Mouse (Mus musculus): ENCODE results near the gene Xlr3c. TPM values are rescaled to one million over a fixed set of nuclear protein-coding genes. Genes with fewer than 3 reads are reported as not detected.
"Not testable (repeated sequence)": the region's sequence is repeated elsewhere in the genome, so short reads cannot be mapped to it uniquely, and the experiment has no call there.

The Xlr3c gene
- polyA plus RNA-seq, 2 experiments: 0.12 to 0.38 TPM

- H3K9ac ChIP-seq (ENCODE audit: low read depth, low read length, severe bottlenecking): peak overlapping the region; percentile 66; the same call in 1 of the 2 replicates
- DNase-seq (ENCODE audit: low spot score): no peak
- ATAC-seq (ENCODE audit: low FRiP score, low read depth): no peak
- H3K4me1 ChIP-seq (ENCODE audit: control insufficient read depth, insufficient read depth, low read length): no peaks in the 10 kb centered on the region
- peak overlapping the region; percentile 75 for H3K4me2 ChIP-seq (replicated peaks; ENCODE audit: low read depth, low read length, severe bottlenecking)
- peak overlapping the region; percentile 56 for H3K4me3 ChIP-seq (replicated peaks; ENCODE audit: low read length)
- no peaks in the 10 kb centered on the region for H3K9me3 ChIP-seq (ENCODE audit: control insufficient read depth, low read length)
- WGBS: 48% methylated on average over 3 of the region's 3 CpGs
- H3K27ac ChIP-seq (replicated peaks; ENCODE audit: low read depth, low read length): no peak overlapping the region
- TF ChIP-seq POLR2A (IDR thresholded peaks at IDR 0.05; ENCODE audit: borderline replicate concordance, extremely low read depth, insufficient read depth, insufficient read length): no peak
- H3K27me3 ChIP-seq (ENCODE audit: control insufficient read depth, insufficient read depth, low read length): peaks cover 4% of the 10 kb centered on the region; the same call in 1 of the 2 replicates
- H3K36me3 ChIP-seq (ENCODE audit: control insufficient read depth, insufficient read depth, low read length): no peaks in the 10 kb centered on the region
These were observed 35.9 kb downstream of the Xlr3c start for GRCm38 (mm10) chrX:73229288-73229687.

GRCm38 (mm10) chrX:73228606-73229214 lies 36.5 kb downstream of the Xlr3c start:
- peak overlapping the region; percentile 75 for H3K4me2 ChIP-seq (replicated peaks; ENCODE audit: low read depth, low read length, severe bottlenecking)
- no peaks in the 10 kb centered on the region for H3K9me3 ChIP-seq (ENCODE audit: control insufficient read depth, low read length)
- ATAC-seq (ENCODE audit: low FRiP score, low read depth) (peak; percentile 48), DNase-seq (ENCODE audit: low spot score) (peak; percentile 13)
- peak overlapping the region; percentile 66 for H3K9ac ChIP-seq (ENCODE audit: low read depth, low read length, severe bottlenecking)
- 17% methylated on average over 10 of the region's 51 CpGs for WGBS
- peak overlapping the region; percentile 73 for H3K27ac ChIP-seq (replicated peaks; ENCODE audit: low read depth, low read length)
- no peak for TF ChIP-seq POLR2A (IDR thresholded peaks at IDR 0.05; ENCODE audit: borderline replicate concordance, extremely low read depth, insufficient read depth, insufficient read length)
- H3K27me3 ChIP-seq (ENCODE audit: control insufficient read depth, insufficient read depth, low read length): peaks cover 4% of the 10 kb centered on the region; the same call in 1 of the 2 replicates
- H3K4me1 ChIP-seq (ENCODE audit: control insufficient read depth, insufficient read depth, low read length): no peaks in the 10 kb centered on the region
- H3K36me3 ChIP-seq (ENCODE audit: control insufficient read depth, insufficient read depth, low read length): no peaks in the 10 kb centered on the region
- H3K4me3 ChIP-seq (replicated peaks; ENCODE audit: low read length): peak overlapping the region; percentile 56

- Histone ChIP-seq H3K4me1 (ENCODE audit: control insufficient read depth, insufficient read depth, low read length) (no peaks in the 10 kb centered on the region), H3K4me2 (replicated peaks; ENCODE audit: low read depth, low read length, severe bottlenecking) (peak within 1 kb of the TSS; percentile 75), H3K9ac (ENCODE audit: low read depth, low read length, severe bottlenecking) (peak within 1 kb of the TSS; percentile 66), H3K27ac (replicated peaks; ENCODE audit: low read depth, low read length) (peak within 1 kb of the TSS; percentile 73), H3K36me3 (ENCODE audit: control insufficient read depth, insufficient read depth, low read length) (no peaks in the 10 kb centered on the region), H3K9me3 (ENCODE audit: control insufficient read depth, low read length) (no peaks in the 10 kb centered on the region), H3K27me3 (ENCODE audit: control insufficient read depth, insufficient read depth, low read length) (peaks cover 4% of the 10 kb centered on the region; the same call in 1 of the 2 replicates), H3K4me3 (replicated peaks; ENCODE audit: low read length) (peak within 1 kb of the TSS; percentile 56)
- DNase-seq (ENCODE audit: low spot score): peak; percentile 66
- peak; percentile 53; the same call in 1 of the 2 replicates for TF ChIP-seq POLR2A (IDR thresholded peaks at IDR 0.05; ENCODE audit: borderline replicate concordance, extremely low read depth, insufficient read depth, insufficient read length)
- WGBS: 16% methylated on average over 25 of the region's 39 CpGs
- peak; percentile 94 for ATAC-seq (ENCODE audit: low FRiP score, low read depth)
These were observed 37.1 kb downstream of the Xlr3c start, which contains the start of gene F8a for GRCm38 (mm10) chrX:73227914-73228605. Gene F8a, plus strand, starts transcription at chrX:73228291.

GRCm38 (mm10) chrX:73225365-73225764 lies 39.8 kb downstream of the Xlr3c start:
- no peak overlapping the region for H3K4me3 ChIP-seq (replicated peaks; ENCODE audit: low read length)
- H3K27me3 ChIP-seq (ENCODE audit: control insufficient read depth, insufficient read depth, low read length): peaks cover 4% of the 10 kb centered on the region; the same call in 1 of the 2 replicates
- no peak for TF ChIP-seq POLR2A (IDR thresholded peaks at IDR 0.05; ENCODE audit: borderline replicate concordance, extremely low read depth, insufficient read depth, insufficient read length)
- ATAC-seq (ENCODE audit: low FRiP score, low read depth) (no peak), DNase-seq (ENCODE audit: low spot score) (no peak)
- H3K27ac ChIP-seq (replicated peaks; ENCODE audit: low read depth, low read length): no peak overlapping the region
- H3K36me3 ChIP-seq (ENCODE audit: control insufficient read depth, insufficient read depth, low read length): no peaks in the 10 kb centered on the region
- H3K4me1 ChIP-seq (ENCODE audit: control insufficient read depth, insufficient read depth, low read length): no peaks in the 10 kb centered on the region
- WGBS: 52% methylated on average over 1 of the region's 1 CpGs
- no peak overlapping the region for H3K4me2 ChIP-seq (replicated peaks; ENCODE audit: low read depth, low read length, severe bottlenecking)
- H3K9ac ChIP-seq (ENCODE audit: low read depth, low read length, severe bottlenecking): no peak overlapping the region
- no peaks in the 10 kb centered on the region for H3K9me3 ChIP-seq (ENCODE audit: control insufficient read depth, low read length)

- not testable (repeated sequence) for H3K9ac ChIP-seq (ENCODE audit: low read depth, low read length, severe bottlenecking); H3K27ac ChIP-seq (replicated peaks; ENCODE audit: low read depth, low read length); H3K4me2 ChIP-seq (replicated peaks; ENCODE audit: low read depth, low read length, severe bottlenecking); DNase-seq (ENCODE audit: low spot score); H3K36me3 ChIP-seq (ENCODE audit: control insufficient read depth, insufficient read depth, low read length); H3K9me3 ChIP-seq (ENCODE audit: control insufficient read depth, low read length); ATAC-seq (ENCODE audit: low FRiP score, low read depth); H3K4me3 ChIP-seq (replicated peaks; ENCODE audit: low read length); H3K27me3 ChIP-seq (ENCODE audit: control insufficient read depth, insufficient read depth, low read length); H3K4me1 ChIP-seq (ENCODE audit: control insufficient read depth, insufficient read depth, low read length)
- 74% methylated on average over 10 of the region's 19 CpGs for WGBS
These were observed 51.2 kb downstream of the Xlr3c start, which contains the start of gene Xlr4b for GRCm38 (mm10) chrX:73213819-73214564. Gene Xlr4b, plus strand, starts transcription at chrX:73214333.

Other genes with a start within 250 kb of the Xlr3c start
- gene Pnma5, start 228.3 kb downstream of the Xlr3c start, polyA plus RNA-seq (2012; rRNA removed): 0.06 TPM in 1 of 2 replicates, not detected in the other
- gene Pnma5, start 228.3 kb downstream of the Xlr3c start, polyA plus RNA-seq (2014; fragmentation: Nextera tagmentation; extraction: Ambion mirVana): 0.11 and 0.23 TPM in 2 replicates
- 0.90 and 1.1 TPM in 2 replicates for gene Pnma3, start 200.6 kb downstream of the Xlr3c start, polyA plus RNA-seq (2012; rRNA removed)
- gene Pnma3, start 200.6 kb downstream of the Xlr3c start, polyA plus RNA-seq (2014; fragmentation: Nextera tagmentation; extraction: Ambion mirVana): 0.10 and 0.17 TPM in 2 replicates
- gene Xlr4a, start 182.9 kb downstream of the Xlr3c start, polyA plus RNA-seq (2012; rRNA removed): 0.13 and 1.3 TPM in 2 replicates
- 1.1 TPM in 1 of 2 replicates, not detected in the other for gene Xlr4a, start 182.9 kb downstream of the Xlr3c start, polyA plus RNA-seq (2014; fragmentation: Nextera tagmentation; extraction: Ambion mirVana)
- gene Xlr3a, start 168.3 kb downstream of the Xlr3c start, polyA plus RNA-seq (2012; rRNA removed): 0.87 and 3.8 TPM in 2 replicates
- 1.4 and 1.6 TPM in 2 replicates for gene Xlr3a, start 168.3 kb downstream of the Xlr3c start, polyA plus RNA-seq (2014; fragmentation: Nextera tagmentation; extraction: Ambion mirVana)
- 0.06 and 0.10 TPM in 2 replicates for gene Gm14685, start 148.3 kb downstream of the Xlr3c start, polyA plus RNA-seq (2012; rRNA removed)
- 0.18 TPM in 1 of 2 replicates, not detected in the other for gene Gm14685, start 148.3 kb downstream of the Xlr3c start, polyA plus RNA-seq (2014; fragmentation: Nextera tagmentation; extraction: Ambion mirVana)
- gene Xlr5b, start 116.6 kb downstream of the Xlr3c start, polyA plus RNA-seq (2012; rRNA removed): not detected in 2 replicates
- not detected in 2 replicates for gene Xlr5b, start 116.6 kb downstream of the Xlr3c start, polyA plus RNA-seq (2014; fragmentation: Nextera tagmentation; extraction: Ambion mirVana)
- gene DXBay18, start 115.9 kb downstream of the Xlr3c start, polyA plus RNA-seq (2012; rRNA removed): 0.05 and 0.16 TPM in 2 replicates
- gene DXBay18, start 115.9 kb downstream of the Xlr3c start, polyA plus RNA-seq (2014; fragmentation: Nextera tagmentation; extraction: Ambion mirVana): 0.22 TPM in 1 of 2 replicates, not detected in the other
- gene Spin2d, start 88.4 kb downstream of the Xlr3c start, polyA plus RNA-seq (2012; rRNA removed): not detected in 2 replicates
- not detected in 2 replicates for gene Spin2d, start 88.4 kb downstream of the Xlr3c start, polyA plus RNA-seq (2014; fragmentation: Nextera tagmentation; extraction: Ambion mirVana)
- 5.9 and 17.4 TPM in 2 replicates for gene Xlr3b, start 73.2 kb downstream of the Xlr3c start, polyA plus RNA-seq (2012; rRNA removed)
- 4.6 and 10.2 TPM in 2 replicates for gene Xlr3b, start 73.2 kb downstream of the Xlr3c start, polyA plus RNA-seq (2014; fragmentation: Nextera tagmentation; extraction: Ambion mirVana)
- gene Xlr4b, start 51.1 kb downstream of the Xlr3c start, polyA plus RNA-seq (2012; rRNA removed): 0.29 and 0.98 TPM in 2 replicates
- 0.30 and 1.3 TPM in 2 replicates for gene Xlr4b, start 51.1 kb downstream of the Xlr3c start, polyA plus RNA-seq (2014; fragmentation: Nextera tagmentation; extraction: Ambion mirVana)
- gene F8a, start 37.1 kb downstream of the Xlr3c start, polyA plus RNA-seq (2012; rRNA removed): 6.9 and 10.1 TPM in 2 replicates
- 11.9 and 12.3 TPM in 2 replicates for gene F8a, start 37.1 kb downstream of the Xlr3c start, polyA plus RNA-seq (2014; fragmentation: Nextera tagmentation; extraction: Ambion mirVana)
- 0.47 TPM in 1 of 2 replicates, not detected in the other for gene Xlr4c, start 22.3 kb downstream of the Xlr3c start, polyA plus RNA-seq (2012; rRNA removed)
- gene Xlr4c, start 22.3 kb downstream of the Xlr3c start, polyA plus RNA-seq (2014; fragmentation: Nextera tagmentation; extraction: Ambion mirVana): not detected in 2 replicates
- gene Xlr5a, start 27.6 kb upstream of the Xlr3c start, polyA plus RNA-seq (2012; rRNA removed): 0.06 TPM in 1 of 2 replicates, not detected in the other
- 0.12 TPM in 1 of 2 replicates, not detected in the other for gene Xlr5a, start 27.6 kb upstream of the Xlr3c start, polyA plus RNA-seq (2014; fragmentation: Nextera tagmentation; extraction: Ambion mirVana)
- gene Xlr5c, start 27.6 kb upstream of the Xlr3c start, polyA plus RNA-seq (2012; rRNA removed): not detected in 2 replicates
- not detected in 2 replicates for gene Xlr5c, start 27.6 kb upstream of the Xlr3c start, polyA plus RNA-seq (2014; fragmentation: Nextera tagmentation; extraction: Ambion mirVana)
- gene Gm45015, start 71.5 kb upstream of the Xlr3c start, polyA plus RNA-seq (2012; rRNA removed): not detected in 2 replicates
- not detected in 2 replicates for gene Gm45015, start 71.5 kb upstream of the Xlr3c start, polyA plus RNA-seq (2014; fragmentation: Nextera tagmentation; extraction: Ambion mirVana)
- gene Zfp275, start 77.2 kb upstream of the Xlr3c start, polyA plus RNA-seq (2012; rRNA removed): 38.1 and 48.7 TPM in 2 replicates
- gene Zfp275, start 77.2 kb upstream of the Xlr3c start, polyA plus RNA-seq (2014; fragmentation: Nextera tagmentation; extraction: Ambion mirVana): 24.0 and 25.7 TPM in 2 replicates
- gene Gm18336, start 133.3 kb upstream of the Xlr3c start, polyA plus RNA-seq (2012; rRNA removed): not detected in 2 replicates
- not detected in 2 replicates for gene Gm18336, start 133.3 kb upstream of the Xlr3c start, polyA plus RNA-seq (2014; fragmentation: Nextera tagmentation; extraction: Ambion mirVana)
- gene Zfp92, start 145.7 kb upstream of the Xlr3c start, polyA plus RNA-seq (2012; rRNA removed): 0.35 and 0.49 TPM in 2 replicates
- gene Zfp92, start 145.7 kb upstream of the Xlr3c start, polyA plus RNA-seq (2014; fragmentation: Nextera tagmentation; extraction: Ambion mirVana): 0.12 and 0.25 TPM in 2 replicates
- gene Trex2, start 170.0 kb upstream of the Xlr3c start, polyA plus RNA-seq (2012; rRNA removed): 0.83 and 0.87 TPM in 2 replicates
- gene Trex2, start 170.0 kb upstream of the Xlr3c start, polyA plus RNA-seq (2014; fragmentation: Nextera tagmentation; extraction: Ambion mirVana): 0.93 and 0.99 TPM in 2 replicates
- 39.6 and 48.7 TPM in 2 replicates for gene Haus7, start 193.7 kb upstream of the Xlr3c start, polyA plus RNA-seq (2012; rRNA removed)
- 56.1 and 61.6 TPM in 2 replicates for gene Haus7, start 193.7 kb upstream of the Xlr3c start, polyA plus RNA-seq (2014; fragmentation: Nextera tagmentation; extraction: Ambion mirVana)
- 399 and 527 TPM in 2 replicates for gene Bgn, start 218.2 kb upstream of the Xlr3c start, polyA plus RNA-seq (2012; rRNA removed)
- gene Bgn, start 218.2 kb upstream of the Xlr3c start, polyA plus RNA-seq (2014; fragmentation: Nextera tagmentation; extraction: Ambion mirVana): 223 and 226 TPM in 2 replicates
- gene Atp2b3, start 237.7 kb upstream of the Xlr3c start, polyA plus RNA-seq (2012; rRNA removed): 0.77 and 0.79 TPM in 2 replicates
- gene Atp2b3, start 237.7 kb upstream of the Xlr3c start, polyA plus RNA-seq (2014; fragmentation: Nextera tagmentation; extraction: Ambion mirVana): 0.64 and 0.65 TPM in 2 replicates